Mouse (Mus musculus) ZHBTc4 (cell line): Measurements from ENCODE around the gene Slc38a3.
A peak's percentile ranks its signal among the peaks of the same experiment; 100 is the strongest.

Experiments used
- DNase-seq: peaks from one replicate; pipeline ENCODE4 v3.0.0-alpha.2; 2011; ENCODE audit warnings: low read depth, low spot score

Slc38a3 gene

GRCm38 (mm10) chr9:107635279-107636028, 33.9 kb downstream of the Slc38a3 start, which contains the start of gene Gnai2:
Gnai2 (minus strand) TSS chr9:107635367.
- peak; percentile 99 for DNase-seq

GRCm38 (mm10) chr9:107634406-107635278, 34.7 kb downstream of the Slc38a3 start:
- no peak for DNase-seq

- no peak for DNase-seq
These were observed 35.5 kb downstream of the Slc38a3 start for GRCm38 (mm10) chr9:107633661-107634405.

DNA sequence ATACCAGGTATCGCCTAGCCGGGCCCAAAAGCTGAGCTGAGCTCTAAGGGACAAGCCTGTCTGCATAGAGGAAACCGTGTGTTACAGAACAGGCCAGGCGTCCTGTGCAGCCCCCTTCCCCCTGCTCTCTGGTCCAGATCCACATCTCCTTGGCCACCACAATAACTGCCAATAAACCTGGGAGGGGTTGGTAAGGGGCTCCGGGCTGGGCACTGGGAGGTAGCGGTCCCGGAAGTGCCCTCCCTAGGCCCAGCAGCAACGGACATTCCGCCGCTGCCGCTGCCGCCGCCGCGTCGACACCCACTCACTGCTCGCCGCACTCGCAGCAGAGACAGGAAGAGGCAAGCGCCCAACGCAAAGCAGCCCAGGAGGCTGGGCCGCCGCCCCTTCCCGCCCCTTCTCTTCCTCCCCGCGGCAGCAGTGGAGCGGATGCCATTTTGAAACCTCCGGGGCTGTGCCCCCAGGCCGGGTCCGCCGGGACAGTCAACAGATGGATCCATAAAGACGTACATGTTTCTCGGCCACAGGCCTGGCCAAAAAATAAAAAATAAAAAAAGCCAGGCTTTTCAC, 36.2 kb downstream of the Slc38a3 start:
- peak; percentile 89 for DNase-seq

DNA sequence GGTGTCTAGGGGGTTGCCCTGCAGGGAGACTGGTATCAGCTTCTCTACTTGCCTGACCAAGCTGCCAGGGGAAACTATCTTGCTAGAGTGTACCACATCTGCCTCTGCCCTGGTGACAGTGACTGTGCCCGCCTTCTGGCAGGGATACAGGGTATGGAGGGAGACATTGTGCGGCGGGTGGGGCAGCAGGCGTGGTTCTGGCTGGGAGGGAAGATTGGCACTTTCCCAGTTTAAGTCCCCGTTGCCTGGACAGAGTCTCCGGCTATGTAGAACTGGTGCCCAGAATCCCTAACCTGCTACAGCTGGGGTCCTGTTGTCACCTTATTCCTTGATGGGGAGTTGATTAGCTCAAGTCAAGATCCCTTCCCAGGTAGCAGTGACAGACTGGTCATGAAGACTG, 36.9 kb downstream of the Slc38a3 start:
- DNase-seq: no peak

GRCm38 (mm10) chr9:107631861-107632260, 37.5 kb downstream of the Slc38a3 start:
- DNase-seq: no peak

GRCm38 (mm10) chr9:107631311-107631826, 38.0 kb downstream of the Slc38a3 start:
- DNase-seq: no peak

GRCm38 (mm10) chr9:107630576-107630975, 38.8 kb downstream of the Slc38a3 start:
- DNase-seq: peak; percentile 98

- peak; percentile 50 for DNase-seq
These were observed 39.4 kb downstream of the Slc38a3 start for GRCm38 (mm10) chr9:107629901-107630425.

DNA sequence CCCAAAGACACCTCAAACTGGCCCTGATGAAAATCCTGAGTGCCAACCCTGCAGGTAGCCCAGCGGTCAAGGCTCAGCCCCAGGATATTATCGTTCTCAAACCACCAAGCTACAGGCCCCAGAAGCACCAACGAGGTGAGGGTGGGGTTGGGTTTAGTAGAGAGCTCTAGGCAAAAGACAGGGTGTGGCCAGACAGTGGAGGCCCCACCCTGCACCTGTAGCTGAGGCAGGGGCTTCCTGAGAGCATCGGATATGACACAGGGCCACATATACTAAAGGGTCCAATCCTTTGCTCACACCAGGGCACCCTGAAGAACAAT, 40.0 kb downstream of the Slc38a3 start:
- DNase-seq: peak; percentile 42

DNA sequence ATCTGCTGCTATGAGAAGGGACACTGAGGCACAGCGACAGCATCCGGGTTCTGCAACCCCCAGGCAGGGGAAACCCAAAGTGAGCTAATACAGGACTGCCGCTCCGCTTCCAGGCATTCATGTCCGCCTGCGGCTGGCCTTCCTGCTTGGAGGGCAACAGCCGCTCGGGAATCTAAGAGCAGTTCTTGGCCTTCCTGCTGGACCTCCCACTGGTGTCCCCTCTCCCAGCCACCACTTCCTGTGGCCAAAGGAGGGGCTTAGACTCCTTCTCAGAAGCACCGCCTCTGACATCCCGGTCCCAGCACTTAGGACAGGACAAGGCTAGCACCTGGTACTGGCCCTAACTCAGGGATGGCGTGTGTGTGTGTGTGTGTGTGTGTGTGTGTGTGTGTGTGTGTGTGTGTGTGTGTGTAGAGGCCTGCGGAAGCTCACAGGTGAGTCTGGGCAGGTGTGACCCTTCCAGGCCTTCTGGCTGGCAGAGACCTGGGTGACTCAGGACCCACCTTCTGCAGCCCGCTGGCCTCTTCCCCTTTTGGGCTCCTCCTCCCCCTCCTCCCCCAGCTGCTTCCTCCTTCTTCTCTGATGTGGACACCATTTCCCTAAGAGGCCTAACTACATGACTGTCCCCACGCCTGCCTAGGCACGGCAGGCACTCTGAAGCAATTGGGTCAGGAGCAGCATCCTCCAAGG, 40.5 kb downstream of the Slc38a3 start:
- DNase-seq: no peak

- no peak for DNase-seq
These were observed 41.7 kb downstream of the Slc38a3 start for GRCm38 (mm10) chr9:107627387-107628255.

DNA sequence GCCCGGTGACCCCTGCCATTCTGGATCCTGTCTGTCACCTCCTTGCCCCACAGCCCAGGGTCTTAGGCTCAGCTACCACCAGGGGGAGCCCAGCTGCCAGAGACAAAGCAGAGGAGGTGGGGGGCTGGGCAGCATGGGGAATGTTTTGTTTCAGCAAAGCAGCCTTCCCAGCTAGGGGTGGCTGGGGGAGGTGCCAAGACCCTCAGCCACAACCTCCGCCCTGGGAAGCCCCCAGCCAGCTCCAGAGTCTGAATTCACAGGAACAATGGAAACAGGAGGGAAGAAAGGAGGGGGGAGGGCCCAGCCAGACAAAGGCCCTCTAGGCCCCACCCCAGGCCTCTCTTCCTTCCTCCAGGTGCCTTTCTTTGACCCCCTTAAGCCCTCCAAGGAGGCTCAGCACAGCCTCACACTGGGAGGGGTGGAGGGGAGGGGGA, 42.5 kb downstream of the Slc38a3 start:
- DNase-seq: peak; percentile 98

GRCm38 (mm10) chr9:107626158-107626843, 43.0 kb downstream of the Slc38a3 start:
- DNase-seq: no peak

DNA sequence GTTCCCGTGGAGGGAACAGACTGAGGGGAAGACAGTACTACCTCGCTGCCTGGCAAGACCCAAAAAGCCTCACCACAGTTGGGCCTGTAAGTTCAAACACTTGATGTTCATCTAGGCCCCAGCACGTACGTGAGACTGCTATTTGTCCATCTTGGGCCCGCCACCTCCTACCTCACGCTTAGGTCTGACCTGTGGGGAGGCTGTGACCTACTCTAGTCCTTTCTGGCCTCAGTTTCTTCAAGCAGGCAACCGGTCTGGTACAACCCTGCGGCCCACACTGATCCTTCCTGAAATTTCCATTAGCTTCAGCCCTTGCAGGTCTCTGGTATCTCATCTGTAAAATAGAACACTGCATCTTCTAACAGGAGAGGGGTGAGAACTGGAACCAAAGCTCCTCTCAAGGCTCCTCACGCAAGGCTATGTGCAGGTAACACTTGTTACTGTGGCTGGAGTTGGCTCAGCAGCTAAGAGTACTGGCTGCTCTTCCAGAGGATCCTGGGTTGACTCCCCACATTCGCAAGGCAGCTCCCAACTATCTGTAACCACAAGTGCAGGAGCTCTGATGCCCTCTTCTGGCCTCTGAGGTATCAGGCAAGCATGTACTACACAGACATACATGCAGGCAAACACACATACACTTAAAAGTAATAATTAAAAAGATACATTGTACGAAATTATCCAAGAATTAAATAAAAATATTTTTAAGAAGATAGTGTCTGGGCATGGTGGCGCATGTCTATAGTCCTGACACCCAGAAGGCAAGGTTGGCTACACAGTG, 43.8 kb downstream of the Slc38a3 start:
- peak; percentile 64 for DNase-seq

GRCm38 (mm10) chr9:107624951-107625350, 44.4 kb downstream of the Slc38a3 start:
- no peak for DNase-seq

- no peak for DNase-seq
These were observed 44.8 kb downstream of the Slc38a3 start for GRCm38 (mm10) chr9:107624539-107624938.

GRCm38 (mm10) chr9:107620954-107621353, 48.4 kb downstream of the Slc38a3 start:
- DNase-seq: no peak
